Mouse (Mus musculus): ENCODE results near the gene Raver2. TPM values are rescaled to one million over a fixed set of nuclear protein-coding genes. Genes with fewer than 3 reads are reported as not detected.

Raver2 gene
- total RNA-seq, 1 experiment: 8.8 TPM

DNA sequence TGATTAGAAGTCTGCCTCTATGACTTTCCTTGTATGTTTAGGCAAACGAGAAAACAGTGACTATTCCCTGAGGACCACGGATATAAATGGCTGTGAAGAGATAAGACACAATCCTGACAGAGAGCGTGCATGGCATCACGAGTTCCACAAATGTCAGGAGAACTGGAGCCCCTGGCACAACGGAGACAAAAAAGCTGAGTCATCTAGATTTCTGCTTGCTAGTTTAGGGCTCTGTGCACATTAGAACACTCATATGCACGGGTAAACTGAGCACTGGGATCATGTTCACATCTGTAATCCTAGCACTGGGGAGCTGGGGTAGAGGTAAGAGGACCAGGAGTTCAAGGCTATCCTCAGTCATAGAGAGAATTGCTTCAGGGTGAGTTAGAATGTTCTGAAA lies 111.1 kb downstream of the Raver2 start:
- no peak overlapping the region for H3K9ac ChIP-seq (ENCODE audit: insufficient read depth, low read depth, low read length, poor library complexity, severe bottlenecking)
- H3K36me3 ChIP-seq (ENCODE audit: control insufficient read depth, insufficient read depth, low read length, poor library complexity, severe bottlenecking): peaks cover 2% of the 10 kb centered on the region; the same call in 1 of the 2 replicates
- TF ChIP-seq ZNF384 (IDR thresholded peaks at IDR 0.05; ENCODE audit: low read depth, low read length): no peak
- TF ChIP-seq HCFC1 (IDR thresholded peaks at IDR 0.05; ENCODE audit: borderline replicate concordance, insufficient read depth, low read length): no peak
- TF ChIP-seq ZC3H11A (IDR thresholded peaks at IDR 0.05; ENCODE audit: borderline replicate concordance, low read depth, low read length): no peak
- peak; percentile 74 for TF ChIP-seq MAFK (IDR thresholded peaks at IDR 0.05; ENCODE audit: insufficient read depth, low read depth, low read length)
- in situ Hi-C loops (cut with MboI; ENCODE audit: low sequenced_read_pairs in 2 of 2, unreplicated experiment in 2 of 2): no loop called here
- H3K27ac ChIP-seq (ENCODE audit: insufficient read depth, low read depth, low read length, poor library complexity, severe bottlenecking): no peak overlapping the region
- no peak overlapping the region for H3K4me3 ChIP-seq (ENCODE audit: insufficient read depth in 1 of 2, low read depth in 1 of 2, low read length in 2 of 2, poor library complexity in 1 of 2, severe bottlenecking in 1 of 2)
- H3K9me3 ChIP-seq (ENCODE audit: control insufficient read depth, insufficient read depth, low read depth, low read length): no peaks in the 10 kb centered on the region
- H3K4me1 ChIP-seq (ENCODE audit: control insufficient read depth in 2 of 2, insufficient read depth in 2 of 2, low read length in 2 of 2, poor library complexity in 1 of 2): no peaks in the 10 kb centered on the region
- DNase-seq (ENCODE audit: low read depth, low spot score): no peak

DNA sequence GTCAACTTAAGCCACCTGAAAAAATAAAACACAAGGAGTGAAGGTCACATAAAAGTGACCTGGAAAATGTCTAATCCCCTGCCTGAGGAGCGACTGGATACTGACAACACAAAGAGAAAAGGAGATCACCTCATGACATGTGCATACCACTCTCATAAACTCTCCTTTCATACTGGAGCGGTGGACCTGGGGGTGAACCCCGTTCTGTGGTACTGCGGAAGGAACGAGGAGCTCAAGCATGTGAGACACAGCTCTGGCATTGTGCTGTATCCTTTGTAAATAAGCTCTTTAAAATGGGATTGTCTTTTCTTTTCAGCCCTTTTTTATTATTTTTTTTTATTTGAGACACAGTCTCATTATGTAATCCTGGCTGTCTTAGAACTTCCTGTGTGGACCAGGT lies 111.9 kb downstream of the Raver2 start:
- Histone ChIP-seq H3K27ac (ENCODE audit: insufficient read depth, low read depth, low read length, poor library complexity, severe bottlenecking) (no peak overlapping the region), H3K9ac (ENCODE audit: insufficient read depth, low read depth, low read length, poor library complexity, severe bottlenecking) (no peak overlapping the region), H3K4me3 (ENCODE audit: insufficient read depth in 1 of 2, low read depth in 1 of 2, low read length in 2 of 2, poor library complexity in 1 of 2, severe bottlenecking in 1 of 2) (no peak overlapping the region), H3K36me3 (ENCODE audit: control insufficient read depth, insufficient read depth, low read length, poor library complexity, severe bottlenecking) (peaks cover 2% of the 10 kb centered on the region; the same call in 1 of the 2 replicates), H3K9me3 (ENCODE audit: control insufficient read depth, insufficient read depth, low read depth, low read length) (no peaks in the 10 kb centered on the region), H3K4me1 (ENCODE audit: control insufficient read depth in 2 of 2, insufficient read depth in 2 of 2, low read length in 2 of 2, poor library complexity in 1 of 2) (no peaks in the 10 kb centered on the region)
- in situ Hi-C loops (cut with MboI; ENCODE audit: low sequenced_read_pairs in 2 of 2, unreplicated experiment in 2 of 2): no loop called here
- TF ChIP-seq HCFC1 (IDR thresholded peaks at IDR 0.05; ENCODE audit: borderline replicate concordance, insufficient read depth, low read length) (no peak), ZNF384 (IDR thresholded peaks at IDR 0.05; ENCODE audit: low read depth, low read length) (no peak), MAFK (IDR thresholded peaks at IDR 0.05; ENCODE audit: insufficient read depth, low read depth, low read length) (no peak), CHD2 (IDR thresholded peaks at IDR 0.05; ENCODE audit: low read depth, low read length) (no peak), ZC3H11A (IDR thresholded peaks at IDR 0.05; ENCODE audit: borderline replicate concordance, low read depth, low read length) (no peak)
- DNase-seq (ENCODE audit: low read depth, low spot score): no peak

DNA sequence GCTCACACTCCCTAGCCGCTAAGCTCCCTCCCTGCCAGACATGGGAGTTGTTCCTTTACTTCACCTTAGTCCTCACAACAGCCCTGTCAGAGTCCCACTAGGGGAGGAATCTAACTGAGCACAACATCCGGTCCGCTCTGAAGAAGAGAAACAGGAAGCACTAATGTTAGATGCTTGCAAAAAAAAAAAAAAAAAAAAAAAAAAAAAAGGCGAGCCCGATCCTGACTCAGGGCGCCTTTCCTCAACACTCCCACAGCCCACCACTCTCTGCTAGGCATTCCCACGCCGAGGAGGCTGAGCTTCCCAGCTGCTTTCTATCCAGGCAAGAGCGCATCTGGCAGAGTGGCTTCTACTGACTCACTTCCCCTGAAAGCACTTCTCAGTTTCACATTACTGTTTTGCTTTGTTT lies 113.8 kb downstream of the Raver2 start:
- TF ChIP-seq ZNF384 (IDR thresholded peaks at IDR 0.05; ENCODE audit: low read depth, low read length) (peak; percentile 81), HCFC1 (IDR thresholded peaks at IDR 0.05; ENCODE audit: borderline replicate concordance, insufficient read depth, low read length) (no peak)
- H3K9me3 ChIP-seq (ENCODE audit: control insufficient read depth, insufficient read depth, low read depth, low read length): no peaks in the 10 kb centered on the region
- in situ Hi-C loops (cut with MboI; ENCODE audit: low sequenced_read_pairs in 2 of 2, unreplicated experiment in 2 of 2): no loop called here
- no peak overlapping the region for H3K4me3 ChIP-seq (ENCODE audit: insufficient read depth in 1 of 2, low read depth in 1 of 2, low read length in 2 of 2, poor library complexity in 1 of 2, severe bottlenecking in 1 of 2)
- H3K9ac ChIP-seq (ENCODE audit: insufficient read depth, low read depth, low read length, poor library complexity, severe bottlenecking): no peak overlapping the region
- H3K36me3 ChIP-seq (ENCODE audit: control insufficient read depth, insufficient read depth, low read length, poor library complexity, severe bottlenecking): peaks cover 2% of the 10 kb centered on the region; the same call in 1 of the 2 replicates
- DNase-seq (ENCODE audit: low read depth, low spot score): no peak
- H3K4me1 ChIP-seq (ENCODE audit: control insufficient read depth in 2 of 2, insufficient read depth in 2 of 2, low read length in 2 of 2, poor library complexity in 1 of 2): no peaks in the 10 kb centered on the region
- no peak overlapping the region for H3K27ac ChIP-seq (ENCODE audit: insufficient read depth, low read depth, low read length, poor library complexity, severe bottlenecking)

DNA sequence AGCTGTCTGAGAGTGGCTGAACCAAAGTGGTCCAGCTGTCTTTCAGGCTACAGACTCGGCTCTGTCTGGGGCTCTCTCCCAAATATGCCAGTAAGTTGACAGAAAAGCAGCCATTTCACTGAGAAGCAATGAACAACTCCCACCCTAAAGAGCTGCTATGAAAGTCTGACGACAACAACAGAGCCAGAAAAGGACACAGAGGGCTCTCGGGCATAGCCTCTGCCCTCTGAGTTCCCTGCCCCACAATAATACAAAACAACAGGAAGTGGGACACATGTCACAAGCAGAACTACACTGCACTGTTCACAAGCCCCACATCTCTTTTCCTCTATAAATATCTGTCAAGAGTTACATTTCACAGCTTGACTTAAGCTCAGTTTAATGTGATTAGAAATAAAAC lies 116.4 kb downstream of the Raver2 start:
- H3K4me3 ChIP-seq (ENCODE audit: insufficient read depth in 1 of 2, low read depth in 1 of 2, low read length in 2 of 2, poor library complexity in 1 of 2, severe bottlenecking in 1 of 2): no peak overlapping the region

DNA sequence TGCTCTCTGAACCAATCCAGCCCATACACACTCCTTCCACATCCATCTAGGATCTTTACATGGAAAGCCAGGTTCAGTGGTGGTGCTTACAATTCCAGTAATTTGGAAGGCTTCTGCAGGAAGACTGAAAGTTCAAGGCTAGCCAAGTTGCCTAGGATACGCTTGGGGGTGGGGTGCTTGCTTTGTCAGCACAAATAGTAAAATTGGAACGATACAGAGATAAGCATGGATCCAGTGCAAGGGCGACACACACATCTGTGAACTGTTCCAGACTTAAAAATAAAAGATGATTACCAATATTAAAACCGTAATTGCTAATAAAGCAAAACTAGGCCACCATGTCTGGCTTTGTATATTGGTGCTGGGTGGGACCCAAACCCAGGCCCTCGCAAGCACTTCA lies 117.8 kb downstream of the Raver2 start:
- no peak overlapping the region for H3K9ac ChIP-seq (ENCODE audit: insufficient read depth, low read depth, low read length, poor library complexity, severe bottlenecking)
- DNase-seq (ENCODE audit: low read depth, low spot score): no peak
- H3K27ac ChIP-seq (ENCODE audit: insufficient read depth, low read depth, low read length, poor library complexity, severe bottlenecking): no peak overlapping the region
- H3K9me3 ChIP-seq (ENCODE audit: control insufficient read depth, insufficient read depth, low read depth, low read length): no peaks in the 10 kb centered on the region
- H3K4me3 ChIP-seq (ENCODE audit: insufficient read depth in 1 of 2, low read depth in 1 of 2, low read length in 2 of 2, poor library complexity in 1 of 2, severe bottlenecking in 1 of 2): no peak overlapping the region
- no peaks in the 10 kb centered on the region for H3K4me1 ChIP-seq (ENCODE audit: control insufficient read depth in 2 of 2, insufficient read depth in 2 of 2, low read length in 2 of 2, poor library complexity in 1 of 2)
- in situ Hi-C loops (cut with MboI; ENCODE audit: low sequenced_read_pairs in 2 of 2, unreplicated experiment in 2 of 2): no loop called here
- no peak for TF ChIP-seq ZC3H11A (IDR thresholded peaks at IDR 0.05; ENCODE audit: borderline replicate concordance, low read depth, low read length)
- no peak for TF ChIP-seq MAFK (IDR thresholded peaks at IDR 0.05; ENCODE audit: insufficient read depth, low read depth, low read length)
- H3K36me3 ChIP-seq (ENCODE audit: control insufficient read depth, insufficient read depth, low read length, poor library complexity, severe bottlenecking): 0 out of 2 replicates have a peak, but pooled peaks cover 1% of the 10 kb centered on the region

More for the DNA sequence above, 116.4 kb downstream of the Raver2 start:
- DNase-seq (ENCODE audit: low read depth, low spot score): no peak
- Histone ChIP-seq H3K9ac (ENCODE audit: insufficient read depth, low read depth, low read length, poor library complexity, severe bottlenecking) (no peak overlapping the region), H3K9me3 (ENCODE audit: control insufficient read depth, insufficient read depth, low read depth, low read length) (no peaks in the 10 kb centered on the region), H3K4me1 (ENCODE audit: control insufficient read depth in 2 of 2, insufficient read depth in 2 of 2, low read length in 2 of 2, poor library complexity in 1 of 2) (no peaks in the 10 kb centered on the region), H3K27ac (ENCODE audit: insufficient read depth, low read depth, low read length, poor library complexity, severe bottlenecking) (no peak overlapping the region), H3K36me3 (ENCODE audit: control insufficient read depth, insufficient read depth, low read length, poor library complexity, severe bottlenecking) (0 out of 2 replicates have a peak, but pooled peaks cover 1% of the 10 kb centered on the region)
- TF ChIP-seq ZC3H11A (IDR thresholded peaks at IDR 0.05; ENCODE audit: borderline replicate concordance, low read depth, low read length) (no peak), HCFC1 (IDR thresholded peaks at IDR 0.05; ENCODE audit: borderline replicate concordance, insufficient read depth, low read length) (no peak), MAFK (IDR thresholded peaks at IDR 0.05; ENCODE audit: insufficient read depth, low read depth, low read length) (no peak), ZNF384 (IDR thresholded peaks at IDR 0.05; ENCODE audit: low read depth, low read length) (no peak), CHD2 (IDR thresholded peaks at IDR 0.05; ENCODE audit: low read depth, low read length) (no peak)
- in situ Hi-C loops (cut with MboI; ENCODE audit: low sequenced_read_pairs in 2 of 2, unreplicated experiment in 2 of 2): no loop called here
